Mouse (Mus musculus) cerebellum, adult 11 months (tissue): ENCODE data around the gene Tspan31.

Experiments used
- DNase-seq: peaks from one replicate; pipeline ENCODE4 v3.0.0; 2022

Gene Tspan31

DNA sequence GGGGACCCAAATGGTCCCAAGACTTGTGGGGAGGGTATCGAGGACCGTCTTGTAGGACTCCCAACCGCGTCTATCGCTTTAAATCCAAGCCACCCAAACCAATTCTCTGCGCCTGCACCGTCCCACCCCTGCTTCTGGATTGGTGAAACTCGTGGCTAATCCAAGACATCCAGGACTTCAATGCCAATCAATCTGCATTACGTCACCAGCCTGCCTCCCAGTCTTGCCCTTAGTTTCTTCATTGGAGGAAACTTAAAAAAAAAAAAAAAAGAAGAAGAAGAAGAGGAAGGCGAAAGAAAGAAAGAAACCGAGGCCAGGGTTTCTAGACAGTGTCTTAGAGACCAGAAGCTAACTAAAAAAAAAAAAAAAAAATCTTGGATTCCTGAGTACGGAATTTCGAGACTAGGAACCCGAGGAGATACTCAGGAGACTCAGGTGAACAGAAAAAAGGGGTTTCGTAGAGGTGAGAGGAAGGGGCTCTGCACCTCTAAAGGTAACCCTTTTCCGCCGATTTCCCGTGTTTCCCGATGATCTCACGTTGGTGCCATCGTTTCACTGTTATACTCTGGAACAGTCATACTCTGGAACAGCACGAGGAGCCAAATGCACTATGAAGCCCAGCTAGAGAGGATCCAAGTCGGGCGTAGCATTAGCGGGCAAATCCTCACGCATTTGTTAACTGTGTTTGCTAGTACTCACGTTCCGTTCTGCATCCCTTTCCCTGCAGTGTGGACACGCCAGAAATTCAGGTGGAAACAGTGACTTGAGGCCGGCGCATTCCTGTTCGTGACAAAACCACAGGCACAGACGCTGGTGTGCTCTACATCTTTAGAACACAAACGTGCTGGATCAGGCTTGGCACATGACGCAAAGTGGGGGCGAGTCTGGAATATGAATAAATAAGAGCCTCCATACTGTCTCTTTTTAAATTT lies at the start of gene Tspan31:
Gene Tspan31, minus strand, starts transcription at position 75 of the 932 bp plus-strand sequence.
- DNase-seq: peak; percentile 89

DNA sequence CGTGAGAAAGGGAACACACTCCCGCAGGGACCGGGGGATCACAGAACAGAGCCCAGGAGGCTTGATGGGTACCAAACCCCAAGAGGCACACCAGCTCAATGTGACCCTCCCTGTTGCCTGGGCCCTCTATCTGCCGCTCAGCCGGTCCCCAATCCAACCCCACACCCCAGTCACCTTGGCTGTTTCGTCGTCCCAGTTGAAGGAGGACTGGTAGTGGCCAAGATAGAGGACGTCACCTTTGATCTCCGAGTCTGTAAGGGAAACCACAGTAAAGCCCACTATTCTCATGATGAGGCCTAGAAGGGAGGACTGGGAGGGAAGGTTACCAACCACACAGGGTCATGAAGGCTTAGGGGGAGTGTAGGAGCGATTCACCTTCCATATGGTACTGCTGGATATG lies 49.2 kb upstream of the Tspan31 start:
- DNase-seq: no peak

DNA sequence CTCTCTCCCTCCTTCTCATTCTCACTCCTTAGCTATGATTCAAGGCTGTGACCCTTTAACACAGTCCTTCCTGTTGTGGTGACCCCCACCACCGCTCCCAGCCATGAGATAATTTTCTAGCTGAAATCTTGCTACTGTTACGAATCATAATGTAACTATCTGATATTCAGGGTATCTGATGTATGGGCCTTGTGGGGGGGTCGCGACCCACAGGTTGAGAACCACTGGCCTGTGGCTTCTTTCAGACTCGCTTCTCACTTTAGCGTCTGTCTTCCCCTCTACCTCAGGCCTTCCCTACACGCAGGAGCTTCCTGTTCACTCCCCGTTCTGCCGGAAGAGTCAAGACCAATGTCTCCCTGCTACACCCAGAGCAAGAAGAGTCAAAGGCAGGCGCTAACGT lies 48.4 kb upstream of the Tspan31 start:
- DNase-seq: no peak

DNA sequence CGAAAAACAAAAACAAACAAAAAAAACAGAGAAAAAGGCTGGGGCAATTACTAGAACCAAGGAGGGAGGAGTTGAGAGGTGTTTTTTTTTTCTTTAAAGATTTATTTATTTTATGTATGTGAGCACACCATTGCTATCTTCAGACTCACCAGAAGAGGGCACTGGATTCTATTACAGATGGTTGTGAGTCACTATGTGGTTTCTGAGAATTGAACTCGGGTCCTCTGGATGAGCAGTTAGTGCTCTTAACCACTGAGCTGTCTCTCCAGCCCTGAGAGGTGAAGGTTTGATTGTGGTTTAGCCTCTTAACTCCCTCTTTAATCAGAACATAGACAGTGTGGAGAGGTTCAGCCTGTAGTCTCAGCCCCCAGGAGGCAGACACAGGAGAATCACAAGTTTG lies 45.0 kb upstream of the Tspan31 start:
- DNase-seq: no peak

DNA sequence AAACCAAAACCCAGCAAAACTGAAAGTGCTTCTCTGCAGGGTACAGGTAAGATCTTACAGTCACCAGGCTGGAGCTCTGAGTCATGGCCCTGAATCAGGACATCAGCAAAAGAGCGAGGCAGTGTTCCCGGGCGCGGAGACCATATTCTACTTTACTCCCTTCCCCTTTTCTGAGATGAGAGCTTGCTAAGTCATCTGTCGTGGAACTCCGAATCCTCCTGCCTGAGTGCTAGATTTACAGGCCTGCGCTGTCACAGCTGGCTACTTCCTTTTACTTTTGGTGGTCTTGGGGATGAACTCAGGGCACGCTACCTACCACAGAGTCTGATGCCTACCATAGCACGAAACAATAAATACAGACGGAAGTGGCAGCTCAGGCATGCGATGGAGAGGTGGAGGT lies 44.3 kb upstream of the Tspan31 start:
- no peak for DNase-seq

DNA sequence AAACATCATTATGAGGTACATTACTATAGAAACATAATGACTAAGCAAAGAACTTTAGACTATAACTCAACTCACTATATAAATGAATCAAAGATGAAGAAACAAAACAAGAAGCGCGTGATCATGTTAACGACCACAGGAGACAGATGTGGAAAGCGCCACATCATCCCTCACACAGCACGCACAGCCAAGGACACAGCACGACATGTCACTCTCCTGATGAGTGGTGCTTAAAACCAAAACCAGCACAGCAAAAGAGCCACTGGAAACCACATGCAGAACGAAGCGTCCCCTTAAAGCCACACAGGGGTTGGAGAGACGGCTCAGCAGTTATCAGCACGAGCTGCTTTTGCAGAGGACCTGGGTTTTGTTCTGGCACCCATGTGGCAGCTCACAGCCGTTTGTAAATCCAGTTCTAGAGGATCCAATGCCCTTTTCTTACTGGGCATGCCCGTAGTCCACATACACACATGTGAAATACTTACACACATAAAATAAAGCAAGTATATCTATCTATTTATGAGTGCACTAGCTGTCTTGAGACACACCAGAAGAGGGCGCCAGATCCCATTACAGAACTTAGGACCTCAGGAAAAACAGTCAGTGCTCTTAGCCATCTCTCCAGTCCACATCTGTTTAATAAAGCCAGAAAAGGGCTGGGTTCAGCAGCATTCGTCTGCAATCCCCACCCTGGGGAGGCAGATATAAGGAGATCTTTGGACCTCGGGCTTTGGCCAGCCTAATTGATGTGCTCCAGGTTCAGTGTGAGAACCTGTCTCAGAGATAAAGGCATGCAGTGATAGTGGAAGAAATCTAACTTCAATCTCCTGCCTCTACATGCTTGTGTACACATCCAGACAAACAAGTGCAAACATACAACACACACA lies 41.2 kb upstream of the Tspan31 start:
- no peak for DNase-seq

DNA sequence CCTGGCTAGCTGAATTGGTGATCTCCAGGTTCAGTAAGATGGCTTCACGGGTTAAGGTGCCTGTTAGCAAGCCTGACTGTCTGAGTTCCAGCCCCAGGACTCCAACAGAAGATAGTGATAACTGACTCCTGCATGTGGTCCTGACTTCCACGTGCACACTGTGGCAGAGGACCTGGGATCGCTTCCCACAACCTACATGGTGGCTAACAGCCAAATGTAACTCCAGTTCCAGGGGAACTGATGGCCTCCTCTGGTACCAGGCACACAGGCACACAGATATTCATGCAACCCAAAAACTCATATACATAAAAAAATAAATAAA lies 38.2 kb upstream of the Tspan31 start:
- no peak for DNase-seq

DNA sequence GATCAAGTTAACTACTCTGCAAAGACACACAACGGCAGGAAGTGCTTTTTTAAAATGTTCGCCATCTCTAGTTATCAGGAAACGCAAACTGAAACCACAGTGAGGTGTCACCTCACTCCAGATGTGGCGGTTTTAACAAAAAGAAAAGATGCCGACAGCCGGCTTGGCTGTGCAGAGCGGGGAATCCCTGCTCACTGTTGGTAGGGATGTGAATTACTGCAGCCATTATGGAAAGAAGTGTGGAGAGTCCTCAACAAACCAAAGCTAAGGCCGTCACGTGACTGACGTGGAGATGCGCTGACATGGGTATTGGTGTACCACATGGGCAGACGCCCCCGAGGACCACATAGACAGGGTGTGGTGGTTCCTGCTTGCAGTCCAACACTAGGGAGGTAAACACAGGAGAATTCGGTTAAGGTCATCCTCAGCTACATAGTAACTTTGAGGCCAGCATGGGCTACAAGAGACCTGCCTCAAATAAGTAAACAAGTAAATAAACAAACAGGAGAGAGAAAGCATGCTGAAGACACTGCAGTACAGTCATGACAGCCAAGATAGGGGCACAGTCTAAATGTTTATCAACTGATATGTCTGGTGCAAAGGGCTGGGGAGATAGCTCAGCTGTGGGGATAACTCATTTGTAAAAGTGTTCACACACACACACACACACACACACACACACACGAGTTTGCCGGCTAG lies 37.6 kb upstream of the Tspan31 start:
- no peak for DNase-seq

DNA sequence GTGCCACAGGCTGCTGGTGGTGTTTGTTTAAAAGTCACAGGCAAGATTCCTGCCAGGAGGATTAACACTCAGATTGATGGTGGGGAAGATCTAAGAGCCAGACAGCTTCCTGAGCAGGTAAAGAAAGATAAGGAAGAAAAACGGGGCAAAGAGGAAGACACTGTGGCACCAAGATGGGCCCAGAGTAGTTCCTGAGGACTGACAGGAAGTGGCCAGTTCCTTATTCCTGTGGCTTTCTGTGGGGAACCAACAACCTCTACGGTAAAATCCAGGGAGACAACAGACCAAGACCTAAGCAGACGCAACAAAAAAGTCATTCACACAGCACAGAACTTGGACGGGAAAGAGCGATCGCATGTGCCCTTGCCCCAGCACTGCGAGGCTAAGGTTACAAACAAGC lies 33.6 kb upstream of the Tspan31 start:
- DNase-seq: no peak

DNA sequence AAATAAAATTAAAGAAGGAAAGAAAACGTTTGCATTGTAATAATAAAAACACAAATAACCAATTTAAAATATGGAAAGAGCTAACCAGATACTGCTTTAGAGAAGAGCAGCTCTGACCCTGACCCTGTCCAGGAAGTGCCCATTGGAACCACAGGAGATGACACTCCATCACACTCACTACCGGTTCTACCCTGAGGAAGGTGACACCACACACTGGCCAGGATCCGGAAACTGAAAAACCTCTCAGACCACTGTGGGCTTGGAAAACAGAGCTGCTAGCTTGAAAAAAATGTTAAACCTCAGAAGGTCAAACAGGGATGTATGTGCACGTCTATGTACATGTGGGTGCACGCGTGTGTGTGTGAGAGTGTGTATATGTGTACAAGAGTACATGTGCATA lies 31.1 kb upstream of the Tspan31 start:
- DNase-seq: no peak

DNA sequence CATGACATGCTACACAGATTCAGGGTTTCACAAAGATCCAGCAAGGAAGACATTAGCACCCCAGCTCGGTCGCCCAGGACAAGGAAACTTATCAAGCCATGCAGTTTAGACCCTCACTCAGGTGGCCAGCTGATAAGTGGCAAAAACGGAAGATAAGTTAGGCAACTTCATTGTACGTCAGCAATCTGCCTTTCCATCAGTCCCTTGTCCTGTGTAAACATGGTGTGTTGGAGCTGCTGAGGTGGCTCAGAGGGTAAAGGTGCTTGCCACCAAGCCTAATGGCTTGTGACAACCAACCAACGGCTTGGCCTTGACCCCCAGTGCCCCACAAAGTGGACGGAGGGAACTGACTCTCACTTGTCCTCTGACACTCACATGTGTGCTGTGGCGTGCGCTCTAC lies 30.4 kb upstream of the Tspan31 start:
- DNase-seq: no peak

DNA sequence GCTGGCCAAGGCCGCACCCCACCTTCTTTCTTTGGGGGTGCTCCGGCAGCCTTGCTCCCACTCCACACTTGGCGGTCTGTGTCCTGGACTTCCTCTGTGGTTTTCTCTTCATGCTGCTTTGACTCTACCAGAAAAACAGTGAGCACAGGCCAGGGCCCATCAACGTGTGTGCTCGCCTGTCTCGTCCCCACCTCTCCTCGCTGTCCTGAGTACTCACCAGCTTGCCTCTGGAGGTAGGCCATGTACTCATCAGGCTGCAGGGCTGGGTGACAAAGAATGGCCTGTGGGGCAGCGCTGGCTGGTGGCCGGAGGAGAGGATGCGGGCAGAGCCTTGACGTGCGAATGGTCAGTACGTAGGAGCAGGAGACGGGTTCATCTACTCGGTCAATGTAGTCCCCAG lies 29.8 kb upstream of the Tspan31 start:
- DNase-seq: no peak

DNA sequence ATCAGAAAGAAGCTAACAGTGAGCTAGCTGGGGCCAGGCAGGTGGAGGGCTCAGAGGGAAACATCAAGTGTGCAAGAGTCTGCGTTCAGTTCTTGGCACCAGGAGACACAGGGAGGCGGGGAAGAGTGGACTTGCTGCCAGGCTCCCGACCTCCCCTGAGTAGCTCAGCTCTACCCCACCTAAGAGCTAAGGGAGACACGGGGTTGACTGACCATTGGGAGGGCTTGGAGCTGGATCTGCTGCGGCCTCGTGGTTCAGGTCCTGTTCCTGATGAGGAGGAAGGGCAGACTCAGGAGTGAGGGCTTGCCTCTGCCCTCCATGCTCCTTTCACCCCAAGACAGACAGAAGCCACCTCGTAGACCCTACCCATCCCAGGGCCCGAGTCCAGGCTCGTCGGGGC lies 29.1 kb upstream of the Tspan31 start:
- DNase-seq: no peak

DNA sequence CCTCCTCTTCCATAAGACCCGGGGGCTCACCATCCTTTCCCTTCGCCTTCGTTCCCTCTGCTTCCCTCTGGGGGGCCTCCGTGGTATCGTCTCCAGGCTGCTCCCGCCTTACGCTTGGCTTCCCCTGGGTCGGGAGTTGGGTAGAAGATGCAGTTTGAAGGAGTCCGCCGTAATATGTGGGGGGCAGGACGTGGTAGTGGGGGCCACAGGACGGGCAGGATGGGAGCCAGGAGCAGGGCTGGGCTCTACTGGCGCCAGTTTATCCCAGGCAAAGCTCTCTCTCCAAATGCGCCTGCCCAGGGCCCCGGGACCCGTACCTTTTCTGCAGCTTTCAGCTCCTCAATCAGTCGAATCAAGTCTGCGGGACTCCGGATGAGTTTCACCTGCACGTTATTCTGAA lies 28.4 kb upstream of the Tspan31 start:
- no peak for DNase-seq

DNA sequence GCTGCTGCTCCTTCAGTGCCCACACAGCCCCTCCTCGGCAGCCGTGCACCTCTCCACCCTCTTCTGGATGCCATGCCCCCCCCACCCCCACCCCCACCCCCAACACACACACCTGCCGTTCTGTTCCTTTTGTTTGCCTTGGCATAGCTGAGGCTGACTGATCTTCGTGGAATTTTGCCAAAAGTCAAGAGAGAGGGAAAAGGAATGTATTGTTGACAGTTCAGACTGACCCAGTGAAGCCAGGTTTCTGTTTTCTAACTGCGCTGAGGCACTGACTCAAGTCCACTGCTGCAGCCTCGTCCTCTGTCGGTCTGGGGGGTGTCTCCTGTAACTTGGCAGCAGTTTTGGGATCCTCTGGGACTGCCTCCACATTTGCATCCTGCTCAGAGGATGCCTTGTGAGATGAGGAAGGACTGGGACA lies 24.3 kb upstream of the Tspan31 start:
- no peak for DNase-seq

DNA sequence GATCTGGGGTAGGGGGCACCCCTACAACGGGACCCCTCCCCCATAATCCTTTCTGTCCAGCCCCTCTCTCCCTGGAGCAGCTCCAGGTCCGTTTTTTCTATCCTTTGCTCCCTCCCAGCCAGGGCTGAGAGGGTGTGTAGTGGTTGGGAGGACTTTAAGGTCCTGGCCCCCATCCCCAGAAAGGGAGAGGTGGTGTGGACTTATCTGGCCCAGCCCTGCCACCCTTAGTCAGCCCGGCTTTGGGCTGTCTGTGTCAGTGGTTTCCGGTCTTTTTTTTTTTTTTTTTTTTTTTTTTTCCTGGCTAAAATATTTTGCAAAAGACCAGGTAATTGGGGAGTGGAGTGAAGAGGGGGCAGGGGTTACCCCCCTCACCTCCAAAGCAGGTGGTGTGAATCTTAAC lies 22.7 kb upstream of the Tspan31 start:
- DNase-seq: no peak

DNA sequence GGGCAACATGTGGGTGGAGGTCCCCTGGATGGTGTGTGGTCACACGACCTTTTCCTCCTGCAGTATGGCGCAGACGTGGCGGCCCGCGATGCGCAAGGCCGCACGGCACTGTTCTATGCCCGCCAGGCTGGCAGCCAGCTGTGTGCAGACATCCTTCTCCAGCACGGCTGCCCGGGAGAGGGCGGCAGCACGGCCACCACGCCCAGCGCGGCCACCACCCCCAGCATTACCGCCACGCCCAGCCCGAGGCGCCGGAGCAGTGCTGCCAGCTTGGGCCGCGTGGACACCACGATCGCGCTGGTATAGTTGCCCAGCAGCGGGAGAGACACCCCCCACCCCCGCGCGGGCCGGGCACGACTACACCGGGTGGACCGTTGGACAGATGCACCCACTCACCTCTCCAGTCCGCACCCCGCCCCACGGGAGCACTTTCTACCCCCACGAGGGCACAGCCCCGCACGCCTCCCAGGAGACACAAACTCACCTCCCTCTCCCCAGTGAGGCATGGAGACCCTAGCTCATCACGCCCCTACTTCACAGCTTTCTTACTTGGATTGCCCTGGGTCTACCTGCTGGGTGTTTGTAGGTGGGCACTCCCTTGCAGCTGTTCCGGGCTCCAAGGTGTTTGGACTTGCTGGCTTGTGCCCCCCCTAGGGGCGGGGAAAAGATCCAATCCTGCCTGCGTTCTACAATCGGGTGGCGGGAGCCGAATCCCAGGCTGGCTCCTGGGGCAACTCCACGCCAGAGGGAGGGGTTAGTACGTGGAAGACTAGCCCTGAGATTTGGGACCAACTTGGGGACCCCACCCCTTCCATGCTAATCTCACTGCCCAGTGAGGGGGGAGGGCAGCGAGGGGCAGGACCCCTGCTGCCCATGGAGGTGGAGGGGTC lies 21.7 kb upstream of the Tspan31 start:
- no peak for DNase-seq

DNA sequence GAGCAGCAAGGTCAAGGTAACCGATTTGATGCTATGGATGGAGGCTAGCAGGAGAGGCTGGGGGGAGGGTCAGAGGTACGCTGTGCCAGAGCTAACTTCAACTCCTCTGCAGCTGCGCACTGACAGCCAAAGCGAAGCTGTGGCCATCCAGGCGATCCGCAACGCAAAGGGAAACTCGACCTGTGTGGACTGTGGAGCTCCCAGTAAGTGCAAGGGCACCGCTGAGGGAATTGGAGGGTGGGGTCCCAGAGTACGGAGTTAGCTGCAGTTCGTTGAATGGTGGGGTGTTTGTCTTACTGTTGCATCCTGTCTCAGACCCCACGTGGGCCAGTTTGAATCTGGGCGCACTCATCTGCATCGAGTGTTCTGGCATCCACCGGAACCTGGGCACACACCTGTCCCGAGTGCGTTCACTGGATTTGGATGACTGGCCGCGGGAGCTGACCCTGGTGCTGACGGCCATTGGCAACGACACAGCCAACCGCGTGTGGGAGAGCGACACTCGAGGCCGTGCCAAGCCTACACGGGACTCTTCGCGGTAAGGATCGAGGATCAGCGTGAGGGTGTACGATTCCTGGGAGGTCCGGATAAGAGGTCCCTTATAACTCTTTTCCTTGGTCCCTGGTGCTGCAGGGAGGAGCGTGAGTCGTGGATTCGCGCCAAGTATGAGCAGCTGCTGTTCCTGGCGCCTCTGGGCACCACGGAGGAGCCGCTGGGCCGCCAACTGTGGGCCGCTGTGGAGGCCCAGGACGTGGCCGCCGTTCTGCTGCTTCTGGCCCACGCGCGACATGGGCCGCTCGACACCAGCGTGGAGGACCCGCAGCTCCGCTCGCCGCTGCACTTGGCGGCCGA lies 20.7 kb upstream of the Tspan31 start:
- DNase-seq: no peak

DNA sequence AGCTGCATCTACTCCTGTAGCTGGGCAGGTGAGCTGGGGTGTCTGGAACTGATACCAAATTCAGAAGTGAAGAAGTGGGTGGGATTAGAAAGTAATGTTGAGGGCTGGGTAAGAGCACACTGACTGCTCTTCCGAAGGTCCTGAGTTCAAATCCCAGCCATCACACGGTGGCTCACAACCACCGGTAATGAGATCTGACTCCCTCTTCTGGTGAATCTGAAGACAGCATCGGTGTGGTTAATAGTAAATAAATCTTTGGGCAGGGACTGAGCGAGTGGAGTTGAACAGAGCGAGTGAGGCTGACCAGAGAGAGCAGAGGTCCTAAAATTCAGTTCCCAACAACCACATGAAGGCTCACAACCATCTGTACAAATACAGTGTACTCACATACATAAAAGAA lies 15.6 kb upstream of the Tspan31 start:
- DNase-seq: no peak

DNA sequence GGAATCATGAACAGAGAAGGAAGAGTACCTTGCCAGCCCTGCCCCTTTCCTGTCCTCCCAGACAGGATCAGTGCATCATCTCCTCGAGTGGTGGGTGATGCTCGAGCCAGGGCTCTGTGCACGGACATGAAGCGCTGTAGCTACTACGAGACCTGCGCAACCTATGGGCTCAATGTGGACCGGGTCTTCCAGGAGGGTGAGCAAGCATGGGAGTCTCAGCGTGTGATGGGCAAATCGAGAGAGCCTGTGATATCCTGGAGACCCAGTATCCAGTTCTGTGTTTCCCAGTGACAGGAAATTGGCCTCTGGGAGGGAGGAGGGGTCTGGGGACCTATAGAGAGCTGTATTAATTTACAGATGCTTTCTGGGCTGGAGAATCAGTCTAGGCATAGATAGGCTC lies 15.0 kb upstream of the Tspan31 start:
- no peak for DNase-seq

DNA sequence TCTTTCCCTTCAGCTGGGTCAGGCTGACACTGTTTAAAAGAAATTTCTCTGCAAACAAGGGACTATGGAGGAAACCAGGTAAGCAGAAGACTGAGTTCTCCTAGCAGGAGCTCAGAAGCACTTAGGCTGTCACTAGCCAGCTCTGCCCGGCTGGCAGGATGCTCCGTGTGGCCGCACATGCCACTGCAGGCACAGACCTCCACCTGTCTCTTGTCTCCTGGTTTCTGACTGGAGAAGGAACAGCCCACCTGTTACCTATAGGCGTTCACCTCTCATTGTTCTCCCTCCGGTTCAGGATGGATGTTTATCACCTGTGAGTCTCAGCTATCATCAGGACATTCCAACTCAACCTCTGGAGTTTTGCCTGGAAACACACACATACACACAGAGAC lies 13.8 kb upstream of the Tspan31 start:
- DNase-seq: no peak
